Mouse (Mus musculus) cerebellum, adult 2 months (tissue): ENCODE data around the gene Tbc1d22a.

Experiments
- CTCF ChIP-seq: fragments of 200-500 bp; IDR thresholded peaks from 2 replicates; pipeline ENCODE4 v1.5.1; 2011; ENCODE audit warnings: low read depth, mild to moderate bottlenecking, control low read depth, low read length, moderate library complexity, borderline replicate concordance; ENCODE audit not compliant: insufficient read depth
- POLR2A ChIP-seq: fragments of 200-500 bp; IDR thresholded peaks from 2 replicates; pipeline ENCODE4 v1.6.1; 2011; ENCODE audit warnings: low read length, control low read depth, borderline replicate concordance; ENCODE audit not compliant: insufficient read depth

- TF ChIP-seq POLR2A (no peak), CTCF (no peak)
These were observed 148.3 kb downstream of the Tbc1d22a start for GRCm38 (mm10) chr15:86362306-86363150.
